Mouse (Mus musculus) midbrain, embryonic 14.5 days (tissue): ENCODE data around the gene Mtmr6. TPM values are rescaled to one million over a fixed set of nuclear protein-coding genes. Genes with fewer than 3 reads are reported as not detected.

ENCODE experiments used
- ATAC-seq: fragments of 200-750 bp; cut with Nextera tagmentation; 2 replicates; pipeline ENCODE4 v1.8.0; 2017; ENCODE audit warnings: moderate number of reproducible peaks, moderate library complexity; ENCODE audit not compliant: low FRiP score, low TSS enrichment
- DNase-seq: peaks from one replicate; pipeline ENCODE4 v3.0.0-alpha.2; 2015
- H3K27ac ChIP-seq: fragments of 300-500 bp; sonication (generic); replicated peaks from 2 replicates; pipeline ENCODE4 v1.5.1; 2014; ENCODE audit warnings: mild to moderate bottlenecking, low read depth, low read length, moderate library complexity
- H3K27me3 ChIP-seq: fragments of 300-500 bp; sonication (generic); 2 replicates; pipeline ENCODE4 v1.6.1; 2014; ENCODE audit warnings: low read length, control low read depth, mixed read lengths; ENCODE audit not compliant: control insufficient read depth, insufficient read depth
- H3K36me3 ChIP-seq: fragments of 300-500 bp; sonication (generic); 2 replicates; pipeline ENCODE4 v1.6.1; 2014; ENCODE audit warnings: low read length, control low read depth; ENCODE audit not compliant: control insufficient read depth, insufficient read depth
- H3K4me1 ChIP-seq: fragments of 300-500 bp; sonication (generic); 2 replicates; pipeline ENCODE4 v1.6.1; 2014; ENCODE audit warnings: mild to moderate bottlenecking, antibody characterized with exemption, low read length, control low read depth; ENCODE audit not compliant: control insufficient read depth, insufficient read depth
- H3K4me2 ChIP-seq: fragments of 300-500 bp; sonication (generic); 2 replicates; pipeline ENCODE4 v1.6.1; 2014; ENCODE audit warnings: mild to moderate bottlenecking, low read length, moderate library complexity
- H3K4me3 ChIP-seq: fragments of 300-500 bp; sonication (generic); replicated peaks from 2 replicates; pipeline ENCODE4 v1.5.1; 2014; ENCODE audit warnings: low read depth, low read length
- H3K9ac ChIP-seq: fragments of 300-500 bp; sonication (generic); replicated peaks from 2 replicates; pipeline ENCODE4 v1.6.1; 2014; ENCODE audit warnings: mild to moderate bottlenecking, low read length, moderate library complexity
- H3K9me3 ChIP-seq: fragments of 300-500 bp; sonication (generic); 2 replicates; pipeline ENCODE4 v1.6.1; 2016; ENCODE audit warnings: low read length, control low read depth, mixed read lengths; ENCODE audit not compliant: control insufficient read depth
- WGBS: fragments of 180-500 bp; shearing (Covaris S2); extraction: QIAGEN DNeasy Blood & Tissue Kit; methylation state at CpG from one replicate; pipeline ENCODE4 v1.1.7; 2014; 5-methylcytosine and 5-hydroxymethylcytosine counted together
- polyA plus RNA-seq: library from polyadenylated mRNA; unstranded; fragments of >200 nt; fragmentation: Nextera tagmentation; extraction: Ambion mirVana; gene quantifications from 2 replicates; pipeline ENCODE4 v1.2.1, GENCODE M21; 2014

The Mtmr6 gene
- polyA plus RNA-seq, 1 experiment from 2014 or later = 68.7 TPM

GRCm38 (mm10) chr14:60252004-60253000, 12.7 kb upstream of the Mtmr6 start:
- ATAC-seq (no peak; the same call in 1 of the 2 replicates), DNase-seq (peak; percentile 21)
- Histone ChIP-seq H3K4me1 (peaks cover 14% of the 10 kb centered on the region; the same call in 1 of the 2 replicates), H3K9ac (peak overlapping the region; percentile 92), H3K4me2 (peak overlapping the region; percentile 63), H3K4me3 (peak overlapping the region; percentile 96), H3K9me3 (no peaks in the 10 kb centered on the region), H3K36me3 (no peaks in the 10 kb centered on the region), H3K27me3 (no peaks in the 10 kb centered on the region), H3K27ac (peak overlapping the region; percentile 91)
- WGBS = 16% methylated on average over 15 of the region's 15 CpGs

DNA sequence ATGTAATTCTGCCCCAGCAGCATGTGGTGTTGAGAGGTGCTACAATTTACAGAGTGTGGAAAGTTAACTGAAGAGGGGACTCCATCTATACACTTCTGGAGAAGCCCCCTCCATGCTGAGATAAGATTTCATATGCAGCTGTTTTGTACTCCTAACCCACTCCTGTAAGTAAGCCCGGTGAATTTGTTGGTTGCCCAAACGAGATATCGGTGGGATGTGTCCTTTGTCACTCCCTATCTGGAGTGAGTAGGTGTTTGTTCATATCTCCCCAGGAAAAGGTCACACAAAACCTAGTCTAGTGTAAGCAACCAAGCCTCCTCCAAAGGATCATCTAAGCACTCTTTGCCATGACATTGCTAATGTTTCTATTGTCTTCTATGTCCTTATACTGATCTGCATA, 11.6 kb upstream of the Mtmr6 start:
- Histone ChIP-seq H3K27me3 (no peaks in the 10 kb centered on the region), H3K27ac (no peak overlapping the region), H3K4me2 (no peak overlapping the region), H3K36me3 (no peaks in the 10 kb centered on the region), H3K4me1 (peaks cover 14% of the 10 kb centered on the region; the same call in 1 of the 2 replicates), H3K9me3 (no peaks in the 10 kb centered on the region), H3K9ac (no peak overlapping the region), H3K4me3 (no peak overlapping the region)
- DNase-seq (no peak), ATAC-seq (no peak)
- WGBS = 96% methylated on average over 3 of the region's 3 CpGs

DNA sequence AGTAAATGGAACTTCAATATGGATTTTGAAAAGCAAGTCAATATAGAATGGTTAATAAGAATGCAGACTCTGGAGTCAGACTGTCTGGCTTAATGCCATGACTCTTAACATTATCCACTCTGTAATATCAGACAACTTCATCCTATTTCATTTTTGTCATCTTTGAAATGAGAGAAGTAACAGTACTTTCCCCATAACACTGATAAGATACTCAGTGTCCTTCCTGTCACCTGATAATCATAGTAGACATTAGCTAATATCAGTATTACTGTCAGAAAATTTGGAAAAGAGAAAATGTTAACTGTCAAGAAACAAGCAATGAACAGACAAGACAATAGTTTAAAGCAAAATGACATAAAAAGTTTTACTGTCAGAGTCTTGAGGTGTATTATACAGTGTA, 10.3 kb upstream of the Mtmr6 start:
- no peak for DNase-seq
- Histone ChIP-seq H3K9ac (no peak overlapping the region), H3K4me2 (no peak overlapping the region), H3K4me1 (peaks cover 12% of the 10 kb centered on the region; the same call in 1 of the 2 replicates), H3K9me3 (no peaks in the 10 kb centered on the region), H3K36me3 (no peaks in the 10 kb centered on the region), H3K4me3 (no peak overlapping the region), H3K27me3 (no peaks in the 10 kb centered on the region), H3K27ac (no peak overlapping the region)
- no peak for ATAC-seq

DNA sequence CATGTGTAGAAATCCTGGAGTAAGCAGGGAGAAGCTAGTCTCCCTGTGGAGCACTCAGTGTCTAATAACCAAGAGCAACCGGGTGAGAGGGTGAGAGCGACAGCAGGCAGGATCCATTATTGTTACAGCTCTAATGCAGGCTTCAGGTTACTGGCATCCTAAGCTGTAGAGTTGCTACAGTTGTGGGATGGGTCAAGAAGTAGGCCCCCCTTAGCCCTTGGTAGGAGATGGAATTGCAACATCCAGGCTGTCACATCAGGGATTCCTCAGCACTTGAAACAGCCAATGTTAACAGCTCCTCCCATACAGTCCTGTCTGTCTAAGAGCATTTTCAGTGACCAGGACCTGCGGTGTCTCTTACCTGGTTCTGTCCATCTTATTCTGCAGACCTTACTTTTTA, 8.7 kb upstream of the Mtmr6 start:
- Histone ChIP-seq H3K36me3 (no peaks in the 10 kb centered on the region), H3K4me2 (no peak overlapping the region), H3K27me3 (no peaks in the 10 kb centered on the region), H3K9me3 (no peaks in the 10 kb centered on the region), H3K27ac (no peak overlapping the region), H3K4me3 (no peak overlapping the region), H3K4me1 (peaks cover 6% of the 10 kb centered on the region; the same call in 1 of the 2 replicates), H3K9ac (no peak overlapping the region)
- WGBS = 38% methylated on average over 3 of the region's 3 CpGs
- ATAC-seq = no peak
- no peak for DNase-seq

GRCm38 (mm10) chr14:60257101-60257500, 7.9 kb upstream of the Mtmr6 start:
- Histone ChIP-seq H3K9me3 (no peaks in the 10 kb centered on the region), H3K27ac (no peak overlapping the region), H3K4me2 (no peak overlapping the region), H3K4me3 (no peak overlapping the region), H3K36me3 (no peaks in the 10 kb centered on the region), H3K27me3 (no peaks in the 10 kb centered on the region), H3K4me1 (peaks cover 6% of the 10 kb centered on the region; the same call in 1 of the 2 replicates), H3K9ac (no peak overlapping the region)
- no peak for DNase-seq
- no peak for ATAC-seq
- WGBS = 89% methylated on average over 4 of the region's 4 CpGs

GRCm38 (mm10) chr14:60257851-60258250, 7.2 kb upstream of the Mtmr6 start:
- Histone ChIP-seq H3K27me3 (no peaks in the 10 kb centered on the region), H3K9ac (no peak overlapping the region), H3K9me3 (no peaks in the 10 kb centered on the region), H3K27ac (no peak overlapping the region), H3K4me3 (no peak overlapping the region), H3K36me3 (no peaks in the 10 kb centered on the region), H3K4me2 (no peak overlapping the region), H3K4me1 (no peaks in the 10 kb centered on the region)
- DNase-seq (no peak), ATAC-seq (no peak)
- 73% methylated on average over 1 of the region's 1 CpGs for WGBS

DNA sequence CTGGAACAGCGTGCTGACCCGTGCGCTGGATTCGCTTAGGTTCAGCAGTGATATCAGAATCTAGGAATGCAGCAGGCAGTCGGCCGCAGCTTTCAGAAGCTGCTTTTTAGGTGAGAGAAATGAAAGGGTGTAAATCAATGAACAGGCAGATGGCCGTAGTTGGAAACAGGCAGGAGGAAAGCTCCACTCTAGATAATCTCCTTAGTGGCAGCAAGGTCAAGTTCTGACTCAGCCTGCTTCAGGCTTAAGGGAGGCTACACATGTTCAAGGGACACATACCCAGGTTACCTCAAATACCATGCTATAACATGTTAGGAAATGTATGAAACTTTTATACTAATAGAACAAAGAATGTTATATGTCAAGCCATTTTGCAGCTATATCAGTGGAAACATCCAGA, 2.7 kb upstream of the Mtmr6 start:
- ATAC-seq = no peak
- Histone ChIP-seq H3K27ac (no peak overlapping the region), H3K9ac (no peak overlapping the region; the same call in 1 of the 2 replicates), H3K36me3 (no peaks in the 10 kb centered on the region), H3K27me3 (no peaks in the 10 kb centered on the region), H3K4me1 (peaks cover 13% of the 10 kb centered on the region), H3K4me2 (no peak overlapping the region), H3K4me3 (no peak overlapping the region), H3K9me3 (no peaks in the 10 kb centered on the region)
- no peak for DNase-seq
- 71% methylated on average over 7 of the region's 7 CpGs for WGBS

DNA sequence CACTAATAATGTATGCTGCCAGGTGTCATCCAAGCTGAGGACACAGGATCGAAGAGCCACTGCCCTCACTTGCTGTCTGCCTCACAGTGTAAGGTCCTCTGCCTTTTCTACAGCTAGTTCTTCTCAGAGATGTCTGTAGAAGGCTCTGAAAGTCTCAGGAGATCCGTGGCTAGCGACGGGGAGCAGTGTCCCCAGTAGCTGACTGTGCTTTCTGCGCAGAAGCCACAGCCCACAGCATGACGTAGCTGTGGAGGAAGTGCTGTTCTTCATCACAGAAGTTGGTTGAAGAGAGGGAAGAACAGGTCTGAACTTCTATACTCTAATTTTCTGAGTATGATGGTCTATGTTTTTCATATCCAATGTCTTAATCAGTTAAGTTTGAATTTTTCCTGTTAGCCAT, 4.3 kb downstream of the Mtmr6 start:
- H3K27me3 ChIP-seq = no peaks in the 10 kb centered on the region
- no peak overlapping the region for H3K4me3 ChIP-seq
- no peak overlapping the region for H3K9ac ChIP-seq
- DNase-seq (no peak), ATAC-seq (no peak)
- no peak overlapping the region for H3K27ac ChIP-seq
- H3K4me2 ChIP-seq = no peak overlapping the region
- H3K9me3 ChIP-seq = no peaks in the 10 kb centered on the region
- H3K4me1 ChIP-seq = peaks cover 17% of the 10 kb centered on the region
- H3K36me3 ChIP-seq = no peaks in the 10 kb centered on the region
- WGBS = 91% methylated on average over 6 of the region's 6 CpGs

GRCm38 (mm10) chr14:60273346-60273745, 8.3 kb downstream of the Mtmr6 start:
- Histone ChIP-seq H3K9ac (no peak overlapping the region), H3K4me1 (no peaks in the 10 kb centered on the region), H3K9me3 (no peaks in the 10 kb centered on the region), H3K4me2 (no peak overlapping the region), H3K27me3 (no peaks in the 10 kb centered on the region), H3K4me3 (no peak overlapping the region), H3K27ac (no peak overlapping the region), H3K36me3 (no peaks in the 10 kb centered on the region)
- DNase-seq (no peak), ATAC-seq (no peak)
- 86% methylated on average over 6 of the region's 6 CpGs for WGBS
